Mouse (Mus musculus) embryonic facial prominence, embryonic 11.5 days (tissue): ENCODE measurements around the gene Slc39a1. TPM values are rescaled to one million over a fixed set of nuclear protein-coding genes. Genes with fewer than 3 reads are reported as not detected.

ENCODE experiments used
- ATAC-seq: fragments of 200-750 bp; cut with Nextera tagmentation; replicated peaks from 2 replicates; pipeline ENCODE4 v1.8.0; 2017; ENCODE audit warnings: low read depth; ENCODE audit not compliant: insufficient number of reproducible peaks, low FRiP score, low TSS enrichment
- DNase-seq: peaks from one replicate; pipeline ENCODE4 v3.0.0-alpha.2; 2015; ENCODE audit warnings: low spot score
- H3K27ac ChIP-seq: fragments of 300-500 bp; sonication (generic); replicated peaks from 2 replicates; pipeline ENCODE4 v1.5.1; 2014; ENCODE audit warnings: mild to moderate bottlenecking, low read depth, low read length, control low read depth
- H3K27me3 ChIP-seq: fragments of 300-500 bp; sonication (generic); 2 replicates; pipeline ENCODE4 v1.6.1; 2014; ENCODE audit warnings: mild to moderate bottlenecking, low read length, moderate library complexity, mixed read lengths; ENCODE audit not compliant: control insufficient read depth, insufficient read depth
- H3K36me3 ChIP-seq: fragments of 300-500 bp; sonication (generic); replicated peaks from 2 replicates; pipeline ENCODE4 v1.6.1; 2014; ENCODE audit warnings: low read depth, mild to moderate bottlenecking, low read length, moderate library complexity, mixed read lengths; ENCODE audit not compliant: control insufficient read depth, insufficient read depth
- H3K4me1 ChIP-seq: fragments of 300-500 bp; sonication (generic); 2 replicates; pipeline ENCODE4 v1.6.1; 2014; ENCODE audit warnings: low read length, mixed read lengths; ENCODE audit not compliant: control insufficient read depth, insufficient read depth
- H3K4me2 ChIP-seq: fragments of 300-500 bp; sonication (generic); 2 replicates; pipeline ENCODE4 v1.6.1; 2014; ENCODE audit warnings: low read depth, mild to moderate bottlenecking, control low read depth, low read length, moderate library complexity
- H3K4me3 ChIP-seq: fragments of 300-500 bp; sonication (generic); 2 replicates; pipeline ENCODE4 v1.5.1; 2014; ENCODE audit warnings: low read depth, low read length, control low read depth
- H3K9ac ChIP-seq: fragments of 300-500 bp; sonication (generic); replicated peaks from 2 replicates; pipeline ENCODE4 v1.6.1; 2014; ENCODE audit warnings: mild to moderate bottlenecking, control low read depth, low read length
- H3K9me3 ChIP-seq: fragments of 300-500 bp; sonication (generic); replicated peaks from 2 replicates; pipeline ENCODE4 v1.6.1; 2016; ENCODE audit warnings: mild to moderate bottlenecking, low read length, inconsistent platforms, mixed read lengths; ENCODE audit not compliant: control insufficient read depth
- WGBS: fragments of 180-500 bp; shearing (Covaris S2); extraction: QIAGEN DNeasy Blood & Tissue Kit; methylation state at CpG from one replicate; pipeline ENCODE4 v1.1.7; 2014; 5-methylcytosine and 5-hydroxymethylcytosine counted together
- polyA plus RNA-seq: library from polyadenylated mRNA; unstranded; fragments of >200 nt; fragmentation: Nextera tagmentation; extraction: Ambion mirVana; gene quantifications from 2 replicates; pipeline ENCODE4 v1.2.1, GENCODE M21; 2014

The Slc39a1 gene
- polyA plus RNA-seq, 1 experiment from 2014 or later: 48.7 TPM

DNA sequence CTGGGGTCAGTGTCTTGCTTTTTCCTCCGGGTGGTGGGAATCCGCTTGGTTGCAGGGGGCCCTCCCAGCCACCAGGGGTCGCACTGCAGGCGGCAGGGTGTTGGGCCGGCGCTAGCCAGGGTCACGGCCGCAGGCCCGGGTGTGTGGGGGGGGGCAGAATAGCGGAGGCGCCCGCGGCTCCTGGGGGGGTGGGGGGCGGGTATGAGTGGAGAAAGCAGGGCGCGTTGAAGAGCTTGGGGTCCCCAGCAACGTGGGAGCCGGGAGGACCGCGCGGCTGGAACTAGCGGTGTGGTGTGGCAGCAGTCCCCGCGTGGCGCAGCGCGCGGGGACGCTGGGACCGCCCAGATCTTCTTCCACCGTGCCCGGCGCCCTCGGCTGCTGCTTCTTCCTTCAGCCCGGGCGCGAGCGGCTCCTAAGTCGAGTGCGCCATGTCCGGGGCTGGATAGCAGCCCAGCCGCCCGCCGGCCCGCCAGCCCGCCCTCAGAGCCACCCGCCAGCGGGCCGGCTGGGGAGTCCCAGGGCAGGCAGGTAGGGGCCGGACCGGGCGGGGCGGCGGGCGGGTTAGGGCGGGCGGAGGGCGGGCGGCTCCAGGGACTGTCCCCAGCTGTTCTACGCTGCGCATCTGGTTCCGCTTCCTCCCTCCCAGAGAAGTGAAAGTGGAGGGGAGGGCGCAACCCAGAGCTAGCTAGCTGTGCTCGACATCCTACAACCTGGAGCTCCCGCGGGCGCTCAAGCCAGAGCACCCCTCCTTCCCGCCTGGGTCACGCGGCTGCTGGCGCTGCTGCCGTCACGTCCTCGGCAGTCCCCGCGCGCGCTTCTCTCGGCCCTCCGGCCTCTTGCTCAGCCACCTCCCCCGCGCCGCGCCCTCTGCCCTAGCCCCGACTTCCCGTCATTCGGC, 17.3 kb downstream of the Slc39a1 start, which contains the start of gene Dennd4b:
Gene Dennd4b, plus strand, starts transcription at position 152 of the 898 bp plus-strand sequence.
- H3K4me1 ChIP-seq: no peaks in the 10 kb centered on the region; the same call in 1 of the 2 replicates
- WGBS: under 1% methylated on average over 63 of the region's 87 CpGs
- ATAC-seq: peak; percentile 88

DNA sequence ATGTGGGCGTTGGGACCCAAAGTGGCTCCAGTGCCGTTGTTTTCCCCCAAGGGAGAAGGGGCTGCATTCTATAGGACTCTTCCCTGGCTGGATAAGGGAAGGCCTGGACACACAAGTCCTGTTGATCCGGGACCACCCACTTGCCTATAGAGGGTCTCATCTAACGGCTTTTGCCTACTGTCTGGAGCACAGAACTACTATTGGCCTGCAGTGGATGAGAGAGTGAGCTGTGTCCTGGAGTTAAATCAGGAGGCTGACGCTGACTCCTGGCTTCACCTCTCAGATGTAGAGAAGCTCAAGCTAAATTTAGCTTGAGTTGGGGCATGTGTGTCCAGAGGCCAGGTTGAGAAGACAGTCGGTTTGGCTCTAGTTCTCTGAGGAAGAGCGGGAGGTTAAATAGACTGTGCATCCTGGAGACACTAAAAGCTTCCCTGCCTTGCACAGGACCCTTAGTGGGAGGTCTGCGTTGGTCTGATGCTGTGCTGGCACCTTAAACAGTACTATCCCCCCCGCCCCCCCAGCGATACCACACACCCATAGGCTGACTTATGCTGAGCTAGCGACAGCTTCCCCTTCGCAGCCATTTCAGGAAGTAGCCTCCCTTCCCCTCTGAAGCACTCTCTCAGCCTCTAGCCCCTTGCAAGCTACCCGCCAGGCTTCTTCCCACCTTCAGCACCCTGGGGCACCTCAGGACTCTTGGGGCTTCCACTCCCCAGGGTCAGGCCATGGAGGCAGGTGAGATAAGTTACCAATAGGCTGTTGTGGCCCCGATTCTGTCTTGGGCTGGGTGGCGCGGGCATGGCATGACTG, 18.2 kb downstream of the Slc39a1 start:
- peak; percentile 38 for ATAC-seq

More for the DNA sequence above, 17.3 kb downstream of the Slc39a1 start, which contains the start of gene Dennd4b:
- Histone ChIP-seq H3K27ac (peak within 1 kb of the TSS; percentile 94), H3K36me3 (peaks cover 6% of the 10 kb centered on the region; the same call in 1 of the 2 replicates), H3K4me2 (peak within 1 kb of the TSS; percentile 88), H3K9ac (peak within 1 kb of the TSS; percentile 90), H3K27me3 (no peaks in the 10 kb centered on the region), H3K4me3 (peak within 1 kb of the TSS; percentile 70), H3K9me3 (no peaks in the 10 kb centered on the region)
- peak; percentile 84 for DNase-seq

DNA sequence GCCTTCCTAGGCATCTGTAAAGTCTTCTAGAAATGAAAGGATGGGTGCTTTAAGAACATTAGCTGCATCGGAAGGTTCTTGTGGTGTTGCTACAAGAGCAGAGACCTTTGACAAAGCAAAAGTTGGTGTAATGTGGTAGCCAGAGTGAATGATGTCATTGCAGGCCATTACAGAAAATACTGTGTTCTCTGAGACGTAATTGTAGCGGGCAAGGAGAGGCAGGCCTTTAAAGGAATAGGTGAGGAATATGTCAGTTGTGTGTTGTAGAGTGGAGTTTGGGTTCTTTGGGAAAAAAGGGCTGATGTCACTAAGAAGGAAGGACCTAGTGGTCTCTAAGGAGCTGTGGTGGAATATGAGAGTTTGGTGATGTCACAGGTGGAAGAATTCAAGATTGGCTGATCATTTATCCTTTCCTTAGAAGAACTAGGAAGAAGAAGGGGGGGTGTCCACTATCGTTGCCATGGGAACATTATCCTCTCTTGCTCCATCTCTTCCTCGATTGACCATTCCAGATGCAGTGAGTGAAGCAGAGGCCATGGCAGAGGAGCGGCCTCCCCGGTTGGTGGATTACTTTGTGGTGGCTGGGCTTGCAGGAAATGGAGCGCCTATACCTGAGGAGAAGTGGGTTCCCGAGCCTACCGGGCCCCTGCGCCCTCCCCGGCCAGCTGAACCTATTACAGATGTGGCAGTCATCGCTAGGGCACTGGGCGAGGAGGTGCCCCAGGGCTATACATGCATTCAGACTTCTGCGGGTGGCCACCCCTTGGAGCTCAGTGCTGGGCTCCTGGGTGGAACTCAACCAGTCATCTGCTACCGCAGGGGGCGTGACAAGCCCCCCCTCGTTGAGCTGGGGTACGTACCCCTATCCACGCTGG, 19.2 kb downstream of the Slc39a1 start:
- Histone ChIP-seq H3K36me3 (peaks cover 4% of the 10 kb centered on the region; the same call in 1 of the 2 replicates), H3K9ac (no peak overlapping the region; the same call in 1 of the 2 replicates), H3K4me3 (no peak overlapping the region)

More for the DNA sequence above, 18.2 kb downstream of the Slc39a1 start:
- peak overlapping the region; percentile 70 for H3K4me3 ChIP-seq
- peaks cover 4% of the 10 kb centered on the region; the same call in 1 of the 2 replicates for H3K36me3 ChIP-seq
- WGBS: 27% methylated on average over 16 of the region's 16 CpGs
- H3K27ac ChIP-seq: peak overlapping the region; percentile 94
- peak overlapping the region; percentile 88 for H3K4me2 ChIP-seq
- no peaks in the 10 kb centered on the region for H3K27me3 ChIP-seq
- no peak for DNase-seq
- H3K4me1 ChIP-seq: no peaks in the 10 kb centered on the region; the same call in 1 of the 2 replicates
- H3K9me3 ChIP-seq: no peaks in the 10 kb centered on the region
- H3K9ac ChIP-seq: peak overlapping the region; percentile 90

DNA sequence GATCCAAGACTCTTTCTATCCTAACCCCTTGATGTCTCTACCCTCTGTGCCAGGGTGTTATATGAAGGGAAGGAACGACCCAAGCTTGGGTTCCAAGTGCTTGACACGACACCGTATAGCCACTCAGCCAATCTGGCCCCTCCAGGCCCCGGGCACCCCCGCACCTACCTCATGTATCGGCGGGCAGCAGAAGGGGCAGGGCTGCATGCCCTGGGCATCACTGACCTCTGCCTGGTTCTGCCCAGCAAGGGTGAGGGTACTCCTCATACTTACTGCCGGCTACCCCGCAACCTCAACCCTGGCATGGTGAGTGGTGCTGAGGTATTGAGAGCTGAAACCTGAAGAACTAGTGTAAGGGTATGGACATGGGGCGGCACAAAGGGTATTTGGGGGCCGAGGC, 20.2 kb downstream of the Slc39a1 start:
- Histone ChIP-seq H3K4me2 (no peak overlapping the region), H3K9me3 (no peaks in the 10 kb centered on the region), H3K4me1 (no peaks in the 10 kb centered on the region; the same call in 1 of the 2 replicates), H3K4me3 (no peak overlapping the region), H3K27me3 (no peaks in the 10 kb centered on the region), H3K36me3 (peaks cover 5% of the 10 kb centered on the region), H3K27ac (no peak overlapping the region), H3K9ac (no peak overlapping the region)
- no peak for DNase-seq
- no peak for ATAC-seq
- 94% methylated on average over 11 of the region's 11 CpGs for WGBS

More for the DNA sequence above, 19.2 kb downstream of the Slc39a1 start:
- DNase-seq: no peak
- no peaks in the 10 kb centered on the region for H3K9me3 ChIP-seq
- no peak overlapping the region for H3K4me2 ChIP-seq
- H3K27me3 ChIP-seq: no peaks in the 10 kb centered on the region
- WGBS: 93% methylated on average over 20 of the region's 20 CpGs
- no peaks in the 10 kb centered on the region; the same call in 1 of the 2 replicates for H3K4me1 ChIP-seq
- H3K27ac ChIP-seq: no peak overlapping the region
- ATAC-seq: no peak

DNA sequence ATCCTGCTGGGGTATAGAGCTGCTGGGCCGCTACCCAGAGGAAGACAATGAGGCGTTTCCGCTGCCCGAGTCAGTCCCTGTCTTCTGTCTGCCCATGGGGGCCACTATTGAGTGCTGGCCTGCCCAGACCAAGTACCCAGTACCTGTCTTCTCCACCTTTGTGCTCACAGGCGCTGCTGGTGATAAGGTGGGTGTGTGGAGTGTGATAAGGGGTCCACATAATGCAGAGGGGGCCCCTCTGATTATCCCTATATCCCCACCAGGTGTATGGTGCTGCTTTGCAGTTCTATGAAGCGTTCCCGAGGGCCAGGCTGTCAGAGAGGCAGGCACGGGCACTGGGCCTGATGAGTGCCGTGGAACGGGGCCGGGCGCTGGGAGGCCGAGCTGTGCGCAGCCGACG, 21.0 kb downstream of the Slc39a1 start:
- no peak for ATAC-seq
- no peaks in the 10 kb centered on the region for H3K27me3 ChIP-seq
- no peak overlapping the region for H3K4me3 ChIP-seq
- H3K4me2 ChIP-seq: no peak overlapping the region
- H3K4me1 ChIP-seq: no peaks in the 10 kb centered on the region; the same call in 1 of the 2 replicates
- no peaks in the 10 kb centered on the region for H3K9me3 ChIP-seq
- WGBS: 87% methylated on average over 16 of the region's 16 CpGs
- no peak overlapping the region for H3K27ac ChIP-seq
- no peak overlapping the region for H3K9ac ChIP-seq
- H3K36me3 ChIP-seq: peaks cover 2% of the 10 kb centered on the region; the same call in 1 of the 2 replicates
- no peak for DNase-seq

DNA sequence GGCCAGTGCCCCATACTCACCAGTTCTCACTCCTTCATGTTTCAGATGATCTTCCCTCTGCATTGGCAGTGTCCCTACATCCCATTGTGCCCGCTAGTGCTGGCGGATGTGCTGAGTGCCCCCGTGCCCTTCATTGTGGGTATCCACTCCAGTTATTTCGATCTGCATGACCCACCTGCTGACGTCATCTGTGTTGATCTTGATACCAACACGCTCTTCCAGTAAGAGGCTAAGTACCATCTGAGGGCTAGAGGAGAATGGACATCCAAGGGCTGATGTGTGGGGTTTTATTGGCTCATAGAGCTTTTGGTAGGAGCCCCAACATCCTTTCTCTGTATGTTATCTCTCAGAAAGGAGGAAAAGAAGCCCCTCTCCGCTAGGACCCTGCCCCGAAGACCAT, 22.8 kb downstream of the Slc39a1 start:
- no peaks in the 10 kb centered on the region for H3K9me3 ChIP-seq
- 91% methylated on average over 8 of the region's 8 CpGs for WGBS
- DNase-seq (no peak), ATAC-seq (no peak)
- no peak overlapping the region for H3K27ac ChIP-seq
- H3K4me1 ChIP-seq: no peaks in the 10 kb centered on the region; the same call in 1 of the 2 replicates
- no peaks in the 10 kb centered on the region for H3K27me3 ChIP-seq
- peaks cover 2% of the 10 kb centered on the region; the same call in 1 of the 2 replicates for H3K36me3 ChIP-seq
- H3K4me2 ChIP-seq: no peak overlapping the region
- no peak overlapping the region for H3K4me3 ChIP-seq
- H3K9ac ChIP-seq: no peak overlapping the region

DNA sequence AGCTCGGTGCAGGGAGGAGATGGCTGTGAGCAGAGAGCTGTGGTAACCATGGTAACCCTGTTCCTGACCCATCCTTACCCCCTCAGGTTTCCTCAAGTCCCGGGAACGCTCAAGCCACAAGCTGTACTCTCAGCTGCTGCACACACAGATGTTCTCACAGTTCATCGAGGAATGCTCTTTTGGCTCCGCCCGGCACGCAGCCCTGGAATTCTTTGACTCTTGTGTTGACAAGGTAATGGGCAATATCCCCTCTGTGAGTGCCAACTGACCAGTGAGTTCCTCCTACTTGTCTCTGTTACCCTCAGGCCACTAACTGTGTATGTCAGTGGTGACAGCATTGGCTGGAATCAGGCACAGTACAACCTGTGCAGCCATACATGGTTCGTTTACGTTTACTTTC, 24.2 kb downstream of the Slc39a1 start:
- Histone ChIP-seq H3K9ac (no peak overlapping the region), H3K4me1 (no peaks in the 10 kb centered on the region), H3K9me3 (no peaks in the 10 kb centered on the region), H3K27ac (no peak overlapping the region), H3K36me3 (peaks cover 2% of the 10 kb centered on the region), H3K4me3 (no peak overlapping the region), H3K27me3 (no peaks in the 10 kb centered on the region), H3K4me2 (no peak overlapping the region)
- no peak for ATAC-seq
- no peak for DNase-seq
- WGBS: 65% methylated on average over 9 of the region's 9 CpGs
